Mouse (Mus musculus): ENCODE measurements at regions not wholly inside any gene's neighbourhood (a gene's known extent, or its start where the extent isn't known, plus 50 kb on each side); places are given as distances from the start of the nearest gene placed in this dataset.

GRCm38 (mm10) chr9:69705942-69706341 is 54.8 kb downstream of the Foxb1 start:
- DNase-seq (ENCODE audit: low spot score in 2 of 2), result no peak

- no peak for DNase-seq (ENCODE audit: low spot score in 2 of 2)
Observed at GRCm38 (mm10) chr9:69705071-69705470, 55.7 kb downstream of the Foxb1 start.

GRCm38 (mm10) chr9:69703731-69704130 is 57.0 kb downstream of the Foxb1 start:
- DNase-seq (ENCODE audit: low spot score in 2 of 2), result no peak

GRCm38 (mm10) chr9:69702156-69702928 is 58.4 kb downstream of the Foxb1 start:
- no peak for DNase-seq (ENCODE audit: low spot score in 2 of 2)

GRCm38 (mm10) chr9:69700696-69701095 is 60.0 kb downstream of the Foxb1 start:
- DNase-seq (ENCODE audit: low spot score in 2 of 2), result no peak

- DNase-seq (ENCODE audit: low spot score in 2 of 2), result no peak
Observed at GRCm38 (mm10) chr9:69691756-69692155, 69.0 kb downstream of the Foxb1 start.

- peak in 1 of 2 experiments; percentile 18 for DNase-seq (ENCODE audit: low spot score in 2 of 2)
Observed at GRCm38 (mm10) chr9:69687349-69688123, 73.2 kb downstream of the Foxb1 start.

GRCm38 (mm10) chr9:69686766-69687165 is 74.0 kb downstream of the Foxb1 start:
- no peak for DNase-seq (ENCODE audit: low spot score in 2 of 2)

- DNase-seq (ENCODE audit: low spot score in 2 of 2), result no peak
Observed at GRCm38 (mm10) chr9:69685630-69686029, 75.1 kb downstream of the Foxb1 start.

- no peak for DNase-seq (ENCODE audit: low spot score in 2 of 2)
Observed at GRCm38 (mm10) chr9:69681372-69682213, 79.1 kb downstream of the Foxb1 start.

GRCm38 (mm10) chr9:69678634-69679033 is 82.1 kb downstream of the Foxb1 start:
- no peak for DNase-seq (ENCODE audit: low spot score in 2 of 2)

GRCm38 (mm10) chr9:69673463-69674105 is 87.2 kb downstream of the Foxb1 start:
- no peak for DNase-seq (ENCODE audit: low spot score in 2 of 2)

- DNase-seq (ENCODE audit: low spot score in 2 of 2), result no peak
Observed at GRCm38 (mm10) chr9:69672657-69673462, 87.9 kb downstream of the Foxb1 start.

- DNase-seq (ENCODE audit: low spot score in 2 of 2), result no peak
Observed at GRCm38 (mm10) chr9:69671199-69671598, 89.5 kb downstream of the Foxb1 start.

GRCm38 (mm10) chr9:69670551-69671044 is 90.1 kb downstream of the Foxb1 start:
- DNase-seq (ENCODE audit: low spot score in 2 of 2), result no peak

- DNase-seq (ENCODE audit: low spot score in 2 of 2), result no peak
Observed at GRCm38 (mm10) chr9:69669611-69670550, 90.9 kb downstream of the Foxb1 start.

GRCm38 (mm10) chr9:69668475-69669090 is 92.2 kb downstream of the Foxb1 start:
- DNase-seq (ENCODE audit: low spot score in 2 of 2), result no peak

- peak; percentile 34 to 58 for DNase-seq (ENCODE audit: low spot score in 2 of 2)
Observed at GRCm38 (mm10) chr9:69667064-69667533, 93.6 kb downstream of the Foxb1 start.
